Mouse (Mus musculus) kidney, postnatal 0 days (tissue): ENCODE measurements around the gene Stk11ip. TPM values are rescaled to one million over a fixed set of nuclear protein-coding genes. Genes with fewer than 3 reads are reported as not detected.

Source experiments
- ATAC-seq: fragments of 200-750 bp; cut with Nextera tagmentation; replicated peaks from 2 replicates; pipeline ENCODE4 v1.8.0; 2017; ENCODE audit warnings: low read depth, moderate number of reproducible peaks, moderate TSS enrichment, moderate library complexity; ENCODE audit not compliant: low FRiP score
- DNase-seq: peaks from one replicate; pipeline ENCODE4 v3.0.0-alpha.2; 2016; ENCODE audit warnings: low spot score
- H3K27ac ChIP-seq: fragments of 300-500 bp; sonication (generic); 2 replicates; pipeline ENCODE4 v1.5.1; 2014; ENCODE audit warnings: mild to moderate bottlenecking
- H3K27me3 ChIP-seq: fragments of 300-500 bp; sonication (generic); 2 replicates; pipeline ENCODE4 v1.6.1; 2014; ENCODE audit warnings: low read length, mixed read lengths; ENCODE audit not compliant: insufficient read depth
- H3K36me3 ChIP-seq: fragments of 300-500 bp; sonication (generic); 2 replicates; pipeline ENCODE4 v1.6.1; 2014; ENCODE audit warnings: low read length, mixed read lengths; ENCODE audit not compliant: insufficient read depth
- H3K4me1 ChIP-seq: fragments of 300-500 bp; sonication (generic); replicated peaks from 2 replicates; pipeline ENCODE4 v1.6.1; 2014; ENCODE audit warnings: antibody characterized with exemption, low read length, mixed read lengths; ENCODE audit not compliant: insufficient read depth
- H3K4me2 ChIP-seq: fragments of 300-500 bp; sonication (generic); 2 replicates; pipeline ENCODE4 v1.6.1; 2014; ENCODE audit warnings: mild to moderate bottlenecking, low read length, moderate library complexity, mixed read lengths
- H3K4me3 ChIP-seq: fragments of 300-500 bp; sonication (generic); replicated peaks from 2 replicates; pipeline ENCODE4 v1.5.1; 2014; ENCODE audit warnings: low read depth, low read length
- H3K9ac ChIP-seq: fragments of 300-500 bp; sonication (generic); 2 replicates; pipeline ENCODE4 v1.6.1; 2014; ENCODE audit warnings: low read depth, low read length
- H3K9me3 ChIP-seq: fragments of 300-500 bp; sonication (generic); replicated peaks from 2 replicates; pipeline ENCODE4 v1.6.1; 2016; ENCODE audit warnings: low read length, inconsistent platforms, mixed read lengths
- CTCF ChIP-seq: IDR thresholded peaks from 2 replicates; pipeline ENCODE4 v1.5.1; 2016; ENCODE audit warnings: antibody characterized with exemption, low read depth, mild to moderate bottlenecking, moderate library complexity
- WGBS: fragments of 180-500 bp; shearing (Covaris S2); extraction: QIAGEN DNeasy Blood & Tissue Kit; methylation state at CpG from one replicate; pipeline ENCODE4 v1.1.7; 2014; 5-methylcytosine and 5-hydroxymethylcytosine counted together
- polyA plus RNA-seq: library from polyadenylated mRNA; unstranded; fragments of >200 nt; fragmentation: Nextera tagmentation; extraction: Ambion mirVana; gene quantifications from 2 replicates; pipeline ENCODE4 v1.2.1, GENCODE M21; 2015

Stk11ip gene
- polyA plus RNA-seq, 1 experiment from 2014 or later: 14.9 TPM

GRCm38 (mm10) chr1:75583034-75583433 lies 61.7 kb downstream of the Stk11ip start:
- Histone ChIP-seq H3K36me3 (no peaks in the 10 kb centered on the region), H3K27ac (no peak overlapping the region), H3K27me3 (no peaks in the 10 kb centered on the region), H3K9ac (no peak overlapping the region), H3K4me2 (no peak overlapping the region), H3K9me3 (no peaks in the 10 kb centered on the region), H3K4me1 (no peaks in the 10 kb centered on the region), H3K4me3 (no peak overlapping the region)
- no peak for DNase-seq
- 80% methylated on average over 10 of the region's 10 CpGs for WGBS
- TF ChIP-seq CTCF: no peak
- ATAC-seq: no peak

GRCm38 (mm10) chr1:75586791-75587190 lies 65.5 kb downstream of the Stk11ip start:
- no peak for DNase-seq
- no peak for ATAC-seq
- TF ChIP-seq CTCF: no peak
- Histone ChIP-seq H3K9ac (no peak overlapping the region), H3K4me1 (no peaks in the 10 kb centered on the region), H3K9me3 (no peaks in the 10 kb centered on the region), H3K4me3 (no peak overlapping the region), H3K27ac (no peak overlapping the region), H3K27me3 (no peaks in the 10 kb centered on the region), H3K4me2 (no peak overlapping the region), H3K36me3 (no peaks in the 10 kb centered on the region)
- WGBS: 85% methylated on average over 3 of the region's 3 CpGs

Other genes starting within 250 kb of the Stk11ip start
- gene Resp18, start 243.1 kb upstream of the Stk11ip start, polyA plus RNA-seq: not detected in 2 replicates
- gene Dnpep, start 203.5 kb upstream of the Stk11ip start, polyA plus RNA-seq: 128 and 137 TPM in 2 replicates
- gene Des, start 161.2 kb upstream of the Stk11ip start, polyA plus RNA-seq: 18.6 and 19.1 TPM in 2 replicates
- 40.1 and 44.3 TPM in 2 replicates for gene Speg, start 146.2 kb upstream of the Stk11ip start, polyA plus RNA-seq
- 69.5 and 72.5 TPM in 2 replicates for gene Gmppa, start 85.6 kb upstream of the Stk11ip start, polyA plus RNA-seq
- 0.40 and 0.45 TPM in 2 replicates for gene Asic4, start 71.1 kb upstream of the Stk11ip start, polyA plus RNA-seq
- 37.1 and 38.3 TPM in 2 replicates for gene Chpf, start 42.2 kb upstream of the Stk11ip start, polyA plus RNA-seq
- 0.61 and 1.3 TPM in 2 replicates for gene Tmem198, start 42.0 kb upstream of the Stk11ip start, polyA plus RNA-seq
- 35.0 and 42.6 TPM in 2 replicates for gene Obsl1, start 15.1 kb upstream of the Stk11ip start, polyA plus RNA-seq
- 2.8 and 3.5 TPM in 2 replicates for gene Inha, start 14.5 kb upstream of the Stk11ip start, polyA plus RNA-seq
- gene Slc4a3, start 24.7 kb downstream of the Stk11ip start, polyA plus RNA-seq: 15.1 and 15.3 TPM in 2 replicates